Mouse (Mus musculus) layer of hippocampus, adult 9-11 months (tissue): ENCODE data around the gene Ncam2.

Experiments
- DNase-seq: peaks from one replicate; pipeline ENCODE4 v3.0.0; 2022

Ncam2 gene

DNA sequence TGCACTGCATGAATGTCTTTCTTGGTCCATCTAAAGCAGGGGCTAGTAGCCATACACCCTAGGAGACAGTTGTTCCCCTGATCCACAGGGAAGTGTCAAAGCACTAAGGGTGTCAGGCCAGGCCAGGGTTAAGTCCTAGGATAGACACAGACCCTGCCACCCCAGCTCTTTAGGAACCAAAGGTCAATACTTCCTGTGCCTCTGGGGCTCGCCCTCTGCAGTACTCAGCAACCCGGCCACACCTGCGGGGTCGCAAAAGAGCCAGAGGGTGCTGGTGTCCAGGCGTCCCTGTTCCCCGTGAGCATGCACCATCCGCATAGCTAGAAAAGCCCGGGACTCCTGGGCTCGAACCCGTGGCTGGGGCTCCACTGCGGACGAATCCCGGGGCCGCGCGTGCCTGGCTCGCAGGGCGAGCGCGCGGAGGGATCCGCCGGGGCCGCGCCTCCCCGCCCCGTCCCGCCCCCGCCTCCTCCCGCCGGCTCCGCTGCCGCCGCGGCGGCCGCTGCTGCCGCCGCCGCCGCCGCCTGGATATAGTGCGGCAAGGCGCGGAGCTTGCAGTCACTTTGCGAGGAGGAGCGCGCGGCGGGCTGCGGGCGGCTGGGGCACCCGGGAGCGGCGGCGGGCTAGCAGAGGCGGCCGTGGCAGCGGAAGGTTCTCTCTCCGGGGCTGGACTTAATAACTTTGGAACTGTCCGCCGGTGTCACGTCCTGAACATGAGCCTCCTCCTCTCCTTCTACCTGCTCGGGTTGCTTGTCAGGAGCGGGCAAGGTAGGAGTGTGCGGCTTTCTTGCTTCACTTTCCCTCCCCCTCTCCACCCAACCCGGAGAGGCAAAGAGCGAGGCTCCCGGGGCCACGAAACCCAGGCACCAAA, at the start of gene Ncam2:
Ncam2 (plus strand) TSS at position 497 of the 871 bp plus-strand sequence.
- DNase-seq, result peak; percentile 50

DNA sequence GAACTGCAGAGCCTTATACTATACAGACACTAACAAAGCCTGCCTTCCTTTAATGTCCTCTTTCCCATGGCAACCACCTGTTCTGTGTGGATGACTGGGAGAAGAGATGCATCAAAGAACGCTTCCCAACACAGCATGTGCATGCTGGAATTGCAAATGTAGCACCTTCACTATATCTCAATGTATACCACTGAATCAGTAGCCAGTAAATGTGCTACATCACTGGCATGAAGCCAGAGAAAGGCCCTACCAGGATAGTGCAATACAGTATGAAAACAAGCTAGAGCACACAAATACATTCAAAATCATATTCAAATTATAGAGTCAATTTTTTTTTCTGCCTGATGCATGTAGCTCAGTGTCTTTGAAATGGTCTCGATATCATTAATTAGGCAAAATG, 29.7 kb upstream of the Ncam2 start:
- DNase-seq, result no peak

DNA sequence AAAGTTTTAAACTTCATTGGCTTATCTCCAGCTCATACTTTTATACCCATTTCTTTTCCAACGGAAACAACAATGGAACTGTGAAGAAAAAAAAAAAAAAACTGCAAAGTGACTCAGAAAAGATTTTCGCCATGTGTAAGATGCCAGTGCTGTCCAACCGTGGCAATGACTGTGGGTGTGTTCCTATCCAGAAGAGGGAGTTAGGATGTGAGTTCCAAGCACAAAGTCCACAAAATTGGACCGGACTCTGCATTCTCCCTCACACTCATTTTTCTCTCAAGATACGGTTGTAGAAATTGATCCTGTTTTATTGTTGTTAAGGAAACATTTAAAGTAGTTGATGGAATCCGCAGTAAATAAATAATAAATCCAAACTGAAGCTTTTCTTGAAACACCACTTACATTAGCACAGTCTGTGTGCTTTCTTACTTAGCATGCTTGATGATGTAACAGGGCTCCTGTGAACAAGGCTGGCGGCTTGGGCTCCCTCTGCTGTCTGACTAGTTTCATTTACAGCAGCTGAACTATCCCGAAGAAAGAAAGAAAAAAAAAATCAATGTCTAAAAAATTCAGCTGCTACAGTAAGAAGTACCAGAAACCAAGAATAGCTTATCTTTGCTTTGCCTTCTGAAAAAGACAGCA, 25.1 kb upstream of the Ncam2 start:
- DNase-seq, result peak; percentile 72

DNA sequence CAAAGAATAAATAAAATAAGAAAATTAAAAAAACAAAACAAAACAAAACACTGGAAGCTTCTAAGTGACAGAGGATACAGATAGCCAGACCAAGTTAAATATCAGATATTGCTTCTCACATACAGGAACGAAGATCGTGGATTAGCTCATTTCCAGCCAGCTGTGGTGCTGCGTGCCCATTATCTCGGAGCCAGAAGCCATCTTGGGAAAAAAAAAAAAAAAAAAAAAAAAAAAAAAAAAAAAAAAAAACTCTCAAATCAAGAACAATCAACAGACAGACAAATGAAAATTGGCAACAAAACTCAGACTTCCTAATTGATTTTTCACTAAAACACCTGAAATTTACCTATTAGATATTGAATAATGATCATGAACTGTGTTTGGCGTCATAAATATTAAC, 20.7 kb upstream of the Ncam2 start:
- DNase-seq, result no peak

- no peak for DNase-seq
Observed at GRCm38 (mm10) chr16:81187579-81188179, 12.8 kb upstream of the Ncam2 start.

- DNase-seq, result no peak
Observed at GRCm38 (mm10) chr16:81191621-81192020, 8.9 kb upstream of the Ncam2 start.

GRCm38 (mm10) chr16:81192607-81193006, 7.9 kb upstream of the Ncam2 start:
- no peak for DNase-seq

GRCm38 (mm10) chr16:81199467-81199866, 1.0 kb upstream of the Ncam2 start:
- no peak for DNase-seq

GRCm38 (mm10) chr16:81201471-81201870, 974 bp downstream of the Ncam2 start:
- DNase-seq, result no peak

DNA sequence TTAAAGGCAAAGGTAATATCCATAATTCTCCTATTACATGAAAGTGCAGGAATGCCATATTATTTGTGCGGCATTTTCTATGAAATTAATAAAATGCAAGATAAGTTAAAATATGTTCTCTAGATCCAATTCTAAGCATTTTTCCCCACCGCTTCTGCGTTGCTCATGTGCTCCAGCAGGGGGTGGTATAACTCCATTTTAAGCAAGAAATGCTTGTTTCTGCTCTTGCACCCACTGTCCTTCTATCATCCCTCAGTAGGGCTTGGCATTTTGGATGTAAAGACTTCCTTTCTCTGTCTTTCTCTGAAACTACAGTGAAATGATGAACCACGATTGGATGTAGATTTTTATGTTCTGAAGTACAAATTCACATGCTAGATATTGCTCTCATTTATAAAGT, 1.5 kb downstream of the Ncam2 start:
- peak; percentile 68 for DNase-seq

DNA sequence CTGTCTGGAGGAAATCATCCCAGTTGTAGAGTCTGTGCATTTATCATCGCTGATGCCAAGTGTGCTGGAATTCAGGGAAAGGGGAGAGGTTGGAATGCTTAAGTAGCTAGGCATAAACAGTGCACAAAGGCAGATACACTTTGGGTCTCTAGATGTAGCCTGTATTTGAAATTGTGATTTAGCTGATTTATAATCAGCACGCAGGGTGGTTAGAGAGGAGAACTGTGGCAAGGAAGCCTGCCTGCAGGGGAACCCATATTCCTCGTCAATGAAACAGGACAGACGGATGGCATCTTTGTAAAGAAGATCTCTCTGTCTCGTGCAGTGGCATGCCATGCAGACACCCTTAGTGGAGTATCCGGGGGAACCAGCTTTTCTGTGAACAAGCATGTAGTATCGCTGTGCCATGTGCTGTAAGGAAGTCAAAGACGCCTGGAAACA, 2.2 kb downstream of the Ncam2 start:
- no peak for DNase-seq

DNA sequence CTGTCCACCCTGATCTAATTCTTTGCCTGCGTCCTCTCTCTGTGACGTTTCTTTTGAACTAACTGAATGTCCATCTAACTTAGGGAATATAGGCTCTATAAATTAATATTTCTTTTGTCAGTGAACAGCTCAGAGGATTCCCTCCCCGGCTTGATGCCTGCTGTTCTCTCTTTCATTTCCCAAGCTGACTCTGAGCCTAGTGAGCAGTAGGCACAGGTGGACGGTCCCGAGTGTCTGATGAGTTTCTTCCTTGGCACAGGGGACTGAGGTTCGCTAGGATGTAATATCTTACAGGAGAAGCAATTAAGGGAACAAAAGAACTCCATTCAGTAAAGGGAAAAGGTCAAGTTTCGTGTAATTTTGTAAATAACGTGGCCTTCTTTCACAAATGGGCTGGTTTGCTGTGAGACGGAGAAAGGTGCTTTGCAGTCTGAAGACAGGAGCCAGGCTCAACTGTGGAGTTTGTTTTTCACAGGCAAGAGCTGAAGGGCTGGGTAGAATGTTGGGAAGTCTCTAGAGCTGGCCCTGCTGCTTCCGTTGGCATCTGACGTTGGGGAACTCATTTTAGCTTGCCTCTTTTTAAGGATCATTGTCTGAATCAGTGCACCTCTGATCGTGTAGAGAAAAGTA, 4.0 kb downstream of the Ncam2 start:
- no peak for DNase-seq

GRCm38 (mm10) chr16:81221176-81221575, 20.7 kb downstream of the Ncam2 start:
- DNase-seq, result no peak

DNA sequence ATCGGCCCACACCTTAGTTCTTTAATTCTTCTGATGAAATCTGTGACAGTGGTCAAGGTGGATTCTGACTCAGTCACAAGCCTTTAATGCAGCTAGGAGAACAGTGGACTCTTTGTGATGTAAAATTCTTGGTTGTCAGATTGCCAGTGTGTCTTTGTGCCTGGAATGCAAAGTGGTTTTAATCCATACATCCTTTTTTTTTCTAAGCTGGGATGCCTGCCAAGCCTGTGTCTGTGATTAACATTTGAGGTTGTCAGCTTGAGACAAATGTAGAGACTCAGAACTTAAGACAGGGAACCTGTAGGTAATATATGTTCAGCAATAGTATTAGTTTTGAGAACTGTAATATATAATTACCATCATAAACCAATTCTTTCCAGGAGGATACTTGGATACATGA, 23.3 kb downstream of the Ncam2 start:
- DNase-seq, result no peak

GRCm38 (mm10) chr16:81224253-81224652, 23.8 kb downstream of the Ncam2 start:
- DNase-seq, result no peak

DNA sequence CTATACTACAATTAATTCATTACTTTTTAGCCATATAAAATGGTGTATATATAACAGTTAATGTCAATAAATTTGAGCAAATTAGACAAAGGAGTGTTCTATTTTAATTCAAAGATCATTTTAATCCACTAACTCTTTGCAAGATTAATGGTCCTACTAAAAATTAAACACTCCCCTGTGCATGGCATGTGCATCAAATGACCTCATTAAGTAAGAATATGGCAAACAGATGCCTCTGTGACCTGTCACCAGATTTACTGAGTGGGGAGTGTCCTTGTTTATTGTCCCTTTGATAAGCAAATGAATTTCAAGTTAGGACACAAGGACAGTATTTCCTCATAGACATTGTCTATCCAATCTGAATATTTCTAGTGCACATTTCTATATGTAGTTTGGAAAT, 54.4 kb downstream of the Ncam2 start:
- no peak for DNase-seq

DNA sequence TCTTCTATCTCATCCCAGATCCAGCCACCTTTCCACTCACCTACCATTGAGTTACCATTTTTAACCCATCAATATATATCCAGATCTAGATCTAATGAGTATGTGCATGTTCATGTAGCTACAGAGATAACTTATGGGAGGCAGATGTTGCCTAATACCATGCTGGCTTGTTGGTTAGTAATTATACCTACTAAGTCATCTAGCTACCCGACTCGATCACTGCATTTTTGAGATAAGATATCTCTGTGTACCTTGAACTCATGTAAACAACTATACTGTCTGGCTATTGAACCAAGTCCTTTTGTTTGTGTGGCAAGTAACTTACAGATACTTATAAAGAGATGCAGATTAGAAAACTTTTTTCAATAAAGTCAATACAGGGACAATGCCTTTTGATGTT, 59.9 kb downstream of the Ncam2 start:
- DNase-seq, result no peak

DNA sequence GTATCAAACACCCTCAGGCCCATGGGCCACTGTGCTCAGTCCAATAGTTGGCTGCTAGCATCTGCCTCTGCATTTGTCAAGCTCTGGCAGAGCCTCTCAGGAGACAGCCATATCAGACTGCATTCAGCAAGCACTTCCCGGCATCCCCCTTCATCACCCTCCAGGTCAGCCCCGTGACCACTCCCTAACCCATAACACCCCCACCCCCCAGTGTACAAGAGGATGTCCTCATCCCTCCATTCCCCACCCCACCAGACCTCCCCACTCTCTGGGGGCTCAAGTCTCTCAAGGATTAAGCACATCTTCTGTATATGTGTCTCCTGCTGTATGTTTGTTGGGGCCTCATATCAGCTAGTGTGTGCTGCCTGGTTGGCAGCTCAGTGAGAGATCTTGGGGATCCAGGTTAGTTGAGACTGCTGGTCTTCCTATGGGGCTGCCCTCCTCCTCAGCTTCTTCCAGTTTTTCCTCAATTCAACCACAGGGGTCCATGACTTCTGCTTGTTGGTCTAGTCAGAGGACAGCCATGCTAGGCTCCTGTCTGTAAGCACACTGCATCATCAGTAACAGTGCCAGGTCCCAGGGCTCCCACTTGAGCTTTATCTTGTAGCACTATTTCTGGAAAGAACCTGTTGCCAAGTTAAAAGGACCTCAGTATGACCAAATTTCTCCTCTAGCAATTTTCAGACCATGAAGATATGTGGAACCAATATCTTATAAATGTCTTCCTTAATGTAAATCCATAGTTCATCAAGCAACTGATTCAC, 73.3 kb downstream of the Ncam2 start:
- DNase-seq, result no peak

- DNase-seq, result peak; percentile 42
Observed at GRCm38 (mm10) chr16:81284241-81284640, 83.7 kb downstream of the Ncam2 start.

DNA sequence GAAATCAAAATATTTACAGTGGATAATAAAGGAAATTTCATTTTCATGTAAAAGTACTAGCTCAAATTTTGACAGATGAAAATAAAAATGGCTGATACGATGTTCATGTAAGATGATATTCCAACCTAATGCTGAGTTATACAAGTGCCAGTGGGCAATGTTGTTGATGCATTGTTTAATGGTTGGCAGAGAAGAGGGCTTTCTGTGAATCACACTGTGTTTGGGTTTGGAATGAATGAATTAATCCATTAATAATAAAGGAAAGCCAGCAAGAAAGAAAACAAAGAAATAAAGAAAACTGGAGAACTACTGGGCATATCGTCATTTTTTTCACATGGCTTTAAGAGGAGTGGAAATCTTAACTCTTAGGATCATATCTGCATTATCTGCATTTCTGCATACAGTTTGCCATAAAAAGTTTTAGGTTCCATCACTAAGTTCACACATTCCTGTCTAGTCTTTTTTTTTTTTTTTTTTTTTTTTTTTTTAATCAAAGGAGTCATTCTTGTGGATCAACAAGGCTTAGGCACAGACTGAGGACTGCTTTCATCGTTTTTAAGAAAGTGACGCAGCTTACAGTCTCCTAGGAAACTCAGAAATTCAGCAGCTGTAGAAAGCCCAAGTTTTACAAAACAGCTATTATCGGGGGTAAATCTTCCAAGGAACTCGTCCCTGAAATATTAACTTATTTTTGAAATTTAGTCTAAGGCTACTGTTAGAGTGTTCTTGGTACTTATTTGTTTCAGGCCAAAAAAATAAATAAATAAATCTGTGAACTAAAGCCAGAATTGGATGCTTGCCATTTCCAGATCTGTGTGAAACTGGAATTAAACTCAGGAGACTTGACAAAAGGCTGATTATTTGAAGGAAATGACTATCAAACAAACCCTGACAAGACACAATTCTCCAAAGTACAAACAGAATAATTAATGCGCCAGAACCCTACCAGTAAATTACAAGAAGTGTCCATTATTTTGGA, 84.7 kb downstream of the Ncam2 start:
- no peak for DNase-seq

- DNase-seq, result no peak
Observed at GRCm38 (mm10) chr16:81285882-81286281, 85.4 kb downstream of the Ncam2 start.
